Mouse (Mus musculus) lung, postnatal 0 days (tissue): ENCODE measurements at regions not wholly inside any gene's neighbourhood (a gene's known extent, or its start where the extent isn't known, plus 50 kb on each side); places are given as distances from the start of the nearest gene placed in this dataset.

ENCODE experiments used
- ATAC-seq: fragments of 200-750 bp; cut with Nextera tagmentation; 2 replicates; pipeline ENCODE4 v1.8.0; 2017; ENCODE audit warnings: moderate library complexity
- DNase-seq: peaks from one replicate; pipeline ENCODE4 v3.0.0-alpha.2; 2016; ENCODE audit warnings: low spot score
- H3K27ac ChIP-seq: fragments of 300-500 bp; sonication (generic); 2 replicates; pipeline ENCODE4 v1.5.1; 2014; ENCODE audit warnings: antibody characterized with exemption, mild to moderate bottlenecking, low read length, mixed read lengths
- H3K27me3 ChIP-seq: fragments of 300-500 bp; sonication (generic); replicated peaks from 2 replicates; pipeline ENCODE4 v1.6.1; 2014; ENCODE audit warnings: low read length, mixed read lengths; ENCODE audit not compliant: insufficient read depth
- H3K36me3 ChIP-seq: fragments of 300-500 bp; sonication (generic); 2 replicates; pipeline ENCODE4 v1.6.1; 2014; ENCODE audit warnings: low read length, mixed read lengths; ENCODE audit not compliant: insufficient read depth
- H3K4me1 ChIP-seq: fragments of 300-500 bp; sonication (generic); 2 replicates; pipeline ENCODE4 v1.6.1; 2014; ENCODE audit warnings: antibody characterized with exemption, low read depth, low read length, mixed read lengths; ENCODE audit not compliant: insufficient read depth
- H3K4me2 ChIP-seq: fragments of 300-500 bp; sonication (generic); replicated peaks from 2 replicates; pipeline ENCODE4 v1.6.1; 2014; ENCODE audit warnings: low read depth, mild to moderate bottlenecking, low read length, moderate library complexity, mixed read lengths
- H3K4me3 ChIP-seq: fragments of 300-500 bp; sonication (generic); 2 replicates; pipeline ENCODE4 v1.5.1; 2014; ENCODE audit warnings: low read depth, low read length
- H3K9ac ChIP-seq: fragments of 300-500 bp; sonication (generic); replicated peaks from 2 replicates; pipeline ENCODE4 v1.6.1; 2014; ENCODE audit warnings: low read depth, mild to moderate bottlenecking
- H3K9me3 ChIP-seq: fragments of 300-500 bp; sonication (generic); 2 replicates; pipeline ENCODE4 v1.6.1; 2016; ENCODE audit warnings: low read length, mixed read lengths
- CTCF ChIP-seq: IDR thresholded peaks from 2 replicates; pipeline ENCODE4 v1.5.1; 2016; ENCODE audit warnings: antibody characterized with exemption, mild to moderate bottlenecking
- EP300 ChIP-seq: IDR thresholded peaks from 2 replicates; pipeline ENCODE4 v1.6.1; 2016; ENCODE audit warnings: antibody characterized with exemption, mild to moderate bottlenecking, control low read depth
- WGBS: fragments of 180-500 bp; shearing (Covaris S2); extraction: QIAGEN DNeasy Blood & Tissue Kit; methylation state at CpG from one replicate; pipeline ENCODE4 v1.1.7; 2014; 5-methylcytosine and 5-hydroxymethylcytosine counted together

DNA sequence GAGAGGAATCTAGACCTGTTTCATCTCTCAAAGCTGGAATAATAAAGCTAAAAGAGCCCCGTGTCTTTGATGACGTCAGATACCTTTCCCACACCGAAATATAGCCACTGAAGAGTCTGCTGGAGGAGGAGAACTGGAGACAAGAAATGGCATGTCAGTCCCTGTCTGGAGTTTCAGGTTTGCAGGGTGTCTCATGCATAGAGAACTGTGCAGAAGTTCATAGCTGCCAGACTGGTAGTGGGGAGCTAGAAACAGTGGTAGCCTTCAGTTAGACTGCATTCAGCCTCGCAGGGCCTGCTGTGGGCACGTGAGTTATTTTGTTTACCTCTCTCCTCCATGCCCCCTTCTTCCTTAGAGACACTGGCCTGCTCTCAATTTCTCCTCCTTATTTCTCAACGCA is 127.5 kb upstream of the Irx4 start:
- 52% methylated on average over 6 of the region's 6 CpGs for WGBS
- Histone ChIP-seq H3K36me3 (no peaks in the 10 kb centered on the region), H3K4me1 (no peaks in the 10 kb centered on the region), H3K27me3 (no peaks in the 10 kb centered on the region), H3K9ac (no peak overlapping the region), H3K4me2 (no peak overlapping the region), H3K27ac (no peak overlapping the region), H3K9me3 (no peaks in the 10 kb centered on the region), H3K4me3 (no peak overlapping the region)
- no peak for DNase-seq
- TF ChIP-seq EP300 (no peak), CTCF (no peak)
- no peak for ATAC-seq

DNA sequence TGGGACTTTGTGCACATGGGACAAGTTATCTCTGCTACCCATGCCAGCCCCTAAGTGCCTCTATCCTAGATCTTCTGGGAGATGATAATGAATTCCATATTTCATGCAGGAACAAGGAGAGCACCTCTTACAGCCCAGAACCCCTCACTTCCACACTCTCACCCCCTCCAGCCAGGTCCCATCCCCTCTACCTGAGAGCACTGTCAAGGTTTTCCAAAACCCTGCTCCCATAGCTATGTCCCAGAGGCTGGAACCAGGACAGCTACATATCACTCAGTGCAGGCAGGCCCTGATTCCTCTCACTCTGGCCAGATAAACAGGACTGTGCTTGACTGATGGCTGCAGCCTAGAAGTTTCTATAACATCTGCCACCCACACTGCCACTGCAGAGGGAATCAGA is 125.3 kb upstream of the Irx4 start:
- TF ChIP-seq CTCF (no peak), EP300 (no peak)
- Histone ChIP-seq H3K9me3 (no peaks in the 10 kb centered on the region), H3K4me1 (no peaks in the 10 kb centered on the region), H3K9ac (no peak overlapping the region), H3K4me3 (no peak overlapping the region), H3K36me3 (no peaks in the 10 kb centered on the region), H3K4me2 (no peak overlapping the region), H3K27ac (no peak overlapping the region), H3K27me3 (no peaks in the 10 kb centered on the region)
- no peak for DNase-seq
- ATAC-seq: no peak

DNA sequence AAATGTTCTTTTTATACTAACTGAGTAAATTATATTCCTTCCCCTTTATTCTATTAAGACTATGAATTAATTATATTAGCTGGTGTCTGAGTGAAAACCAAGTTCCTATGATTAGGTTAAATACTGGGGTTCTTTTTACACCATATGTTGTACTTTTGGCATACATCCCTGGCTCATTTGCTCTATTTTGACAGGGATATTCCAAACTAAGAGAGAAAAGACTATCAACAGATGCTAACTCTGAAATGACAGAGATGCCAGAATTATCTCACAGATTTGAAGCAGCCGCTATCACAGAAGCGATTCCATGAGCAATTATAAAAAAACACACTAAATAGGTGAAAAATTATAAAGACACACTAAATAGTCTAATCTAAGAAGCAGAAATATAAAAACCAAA is 119.0 kb upstream of the Irx4 start:
- Histone ChIP-seq H3K4me3 (no peak overlapping the region), H3K27ac (no peak overlapping the region), H3K36me3 (no peaks in the 10 kb centered on the region), H3K4me1 (no peaks in the 10 kb centered on the region), H3K4me2 (no peak overlapping the region), H3K27me3 (no peaks in the 10 kb centered on the region), H3K9ac (no peak overlapping the region), H3K9me3 (no peaks in the 10 kb centered on the region)
- no peak for DNase-seq
- WGBS: 88% methylated on average over 2 of the region's 2 CpGs
- no peak for ATAC-seq
- TF ChIP-seq CTCF: no peak
- no peak for TF ChIP-seq EP300

DNA sequence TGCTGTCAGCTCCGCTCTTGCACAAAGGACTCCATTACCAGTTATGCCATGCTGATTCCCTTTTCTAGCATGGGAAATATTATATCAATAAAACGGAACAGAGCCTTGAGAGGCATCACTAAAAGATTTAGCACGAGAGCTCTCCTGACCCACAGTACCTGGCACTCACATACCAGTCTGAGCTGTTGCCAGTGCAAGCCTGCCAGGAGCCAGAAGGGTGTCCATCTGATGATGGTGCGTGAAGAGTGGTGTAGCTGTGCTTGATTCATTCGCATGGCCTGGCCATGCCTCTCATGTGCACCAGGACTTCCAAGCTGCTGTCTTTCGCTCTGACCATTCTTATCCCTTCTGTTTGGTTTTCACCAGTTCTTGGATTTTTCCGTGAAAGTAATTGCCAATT is 102.3 kb upstream of the Irx4 start:
- H3K27me3 ChIP-seq: no peaks in the 10 kb centered on the region
- DNase-seq (no peak), ATAC-seq (no peak)
- H3K9me3 ChIP-seq: no peaks in the 10 kb centered on the region
- WGBS: 71% methylated on average over 7 of the region's 7 CpGs
- H3K9ac ChIP-seq: no peak overlapping the region
- TF ChIP-seq CTCF: no peak
- no peak for TF ChIP-seq EP300
- no peak overlapping the region for H3K4me2 ChIP-seq
- no peak overlapping the region for H3K4me3 ChIP-seq
- H3K4me1 ChIP-seq: no peaks in the 10 kb centered on the region
- no peaks in the 10 kb centered on the region for H3K36me3 ChIP-seq
- H3K27ac ChIP-seq: no peak overlapping the region

DNA sequence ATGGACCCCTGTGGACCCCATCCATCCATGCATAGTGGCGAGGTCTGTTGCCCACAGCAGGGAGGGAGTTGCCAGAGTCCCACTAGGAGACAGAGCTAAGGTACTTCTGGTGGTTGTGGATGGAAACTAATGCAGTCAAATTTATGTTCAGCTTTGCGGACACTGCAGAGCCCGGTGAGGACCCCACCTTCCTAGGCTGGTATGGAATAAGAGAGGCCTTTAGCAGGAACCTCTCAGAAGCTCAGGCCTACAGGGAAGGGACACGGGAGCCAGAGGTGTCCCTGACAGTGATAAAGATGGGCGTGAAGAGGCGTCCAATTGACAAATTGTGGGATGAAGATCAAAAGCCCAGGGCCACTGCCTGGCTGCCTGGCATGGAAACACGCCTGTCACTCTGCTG is 100.8 kb upstream of the Irx4 start:
- WGBS: 41% methylated on average over 7 of the region's 7 CpGs
- Histone ChIP-seq H3K4me3 (no peak overlapping the region), H3K4me2 (no peak overlapping the region), H3K27ac (no peak overlapping the region), H3K36me3 (no peaks in the 10 kb centered on the region), H3K4me1 (no peaks in the 10 kb centered on the region), H3K9ac (no peak overlapping the region), H3K9me3 (no peaks in the 10 kb centered on the region), H3K27me3 (no peaks in the 10 kb centered on the region)
- DNase-seq (no peak), ATAC-seq (no peak)
- TF ChIP-seq CTCF (no peak), EP300 (no peak)

DNA sequence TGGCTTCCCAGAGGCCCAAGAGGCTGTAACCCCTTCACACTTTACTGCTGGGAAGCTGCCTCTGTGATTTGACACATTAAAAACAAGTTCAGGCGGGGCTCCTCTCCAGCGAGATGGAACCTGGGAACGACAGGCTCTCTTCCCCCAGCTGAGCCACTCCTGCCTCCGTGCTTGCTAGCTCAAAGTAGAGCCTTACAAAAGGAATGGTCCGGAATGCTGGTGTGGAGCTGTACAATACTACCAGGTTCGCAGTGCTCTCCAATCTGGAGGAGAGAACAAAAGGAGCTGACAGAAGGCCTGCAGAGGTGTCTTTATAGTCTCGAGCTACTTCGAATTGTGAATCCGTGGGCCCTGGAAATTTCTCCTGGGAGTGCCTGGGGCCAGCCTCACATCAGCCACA is 100.4 kb upstream of the Irx4 start:
- 10% methylated on average over 9 of the region's 9 CpGs for WGBS
- no peaks in the 10 kb centered on the region for H3K36me3 ChIP-seq
- H3K4me2 ChIP-seq: peak overlapping the region; percentile 25; the same call in 1 of the 2 replicates
- TF ChIP-seq CTCF: no peak
- no peak for TF ChIP-seq EP300
- no peaks in the 10 kb centered on the region for H3K27me3 ChIP-seq
- no peak overlapping the region for H3K27ac ChIP-seq
- no peak for DNase-seq
- H3K4me3 ChIP-seq: no peak overlapping the region
- no peaks in the 10 kb centered on the region for H3K4me1 ChIP-seq
- H3K9ac ChIP-seq: no peak overlapping the region
- no peak; the same call in 1 of the 2 replicates for ATAC-seq
- no peaks in the 10 kb centered on the region for H3K9me3 ChIP-seq

DNA sequence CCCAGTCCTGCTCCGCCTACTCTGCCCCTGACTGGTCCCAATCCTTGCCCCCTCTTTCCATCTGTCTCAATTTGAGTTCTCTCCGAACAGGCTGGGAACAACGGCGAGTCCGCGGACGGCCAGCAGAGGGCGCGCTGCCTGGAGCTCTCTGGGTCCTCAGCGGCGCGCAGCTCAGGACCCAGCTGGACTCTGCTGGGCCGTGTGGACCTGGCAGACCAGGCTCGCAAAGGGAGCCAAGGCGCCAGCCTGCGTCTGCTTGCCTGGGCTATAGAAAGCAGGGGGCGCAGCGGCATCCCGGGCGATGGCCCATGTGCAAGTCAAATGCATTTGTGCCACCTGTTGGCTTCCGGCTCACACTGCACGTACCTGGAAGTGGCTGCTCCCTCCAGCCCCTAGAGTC is 100.0 kb upstream of the Irx4 start:
- H3K9ac ChIP-seq: no peak overlapping the region
- 1% methylated on average over 22 of the region's 22 CpGs for WGBS

More for the DNA sequence above, 100.0 kb upstream of the Irx4 start:
- Histone ChIP-seq H3K27me3 (no peaks in the 10 kb centered on the region), H3K36me3 (no peaks in the 10 kb centered on the region), H3K4me1 (no peaks in the 10 kb centered on the region), H3K27ac (no peak overlapping the region), H3K4me2 (peak overlapping the region; percentile 25; the same call in 1 of the 2 replicates), H3K4me3 (no peak overlapping the region), H3K9me3 (no peaks in the 10 kb centered on the region)
- ATAC-seq: peak; percentile 99
- DNase-seq: peak; percentile 86
- TF ChIP-seq EP300 (no peak), CTCF (peak; percentile 94)
